In the genomic region with DNA sequence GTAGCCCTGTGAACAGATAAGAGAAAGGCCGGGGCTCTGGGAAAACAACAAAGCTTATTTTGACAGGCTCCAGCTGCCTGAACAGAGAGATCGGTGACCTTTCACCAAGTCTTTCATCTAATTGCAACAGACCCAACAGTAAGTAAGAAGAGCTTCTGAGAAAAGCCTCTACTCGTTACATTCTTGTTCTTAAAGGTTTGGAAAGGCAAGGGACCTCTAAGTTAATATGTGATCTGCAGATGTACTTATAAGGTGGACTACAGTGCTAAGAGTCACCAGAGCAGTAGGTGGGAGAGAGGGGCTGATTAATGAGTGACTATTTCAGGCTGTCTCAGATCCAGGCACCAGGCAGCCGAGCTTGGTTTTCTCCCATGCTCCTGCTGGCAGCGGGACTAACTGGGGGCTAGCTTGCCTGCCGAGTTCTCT, we compare ENCODE assay signal across 12 mouse cellular contexts.
DNase-seq lines count a peak whose midpoint lies in the region; ATAC-seq and TF ChIP-seq lines count a peak whose summit lies in the region.
"Had no signal": no experiment of that assay in that cellular context is flagged by ENCODE, and none has a peak within 500 bp of the region (broad histone marks: within the 10 kb centered on the region; RNA-seq: fewer than 3 reads in every experiment).

No protein-coding gene starts in this region.

- no peak for DNase-seq in heart, adult 18-20 months
- peak; percentile 33 for DNase-seq in adipocyte (ENCODE audit: low spot score)
- DNase-seq in kidney, adult 11 months = peak; percentile 68
- DNase-seq in liver, adult 2 months (ENCODE audit: extremely low read depth, low read depth, low spot score) = peak; percentile 25
- DNase-seq in forebrain, embryonic 11.5 days (ENCODE audit: low spot score) = no peak
- no peak for DNase-seq in testis, postnatal 10 days (ENCODE audit: low spot score)
- DNase-seq: right cerebral cortex, postnatal 25 days had no signal

- H3K27me3 ChIP-seq in heart, embryonic 13.5 days (replicated peaks) = no peaks in the 10 kb centered on the region
- no peaks in the 10 kb centered on the region for H3K27me3 ChIP-seq in liver, adult 2 months (ENCODE audit: control insufficient read depth, insufficient read depth, low read length)
- no peaks in the 10 kb centered on the region for H3K27me3 ChIP-seq in forebrain, embryonic 11.5 days (ENCODE audit: control insufficient read depth, insufficient read depth, low read length)
- H3K27me3 ChIP-seq: forebrain, embryonic 12.5 days; stomach, embryonic 15.5 days had no signal

- H3K36me3 ChIP-seq in heart, embryonic 13.5 days = no peaks in the 10 kb centered on the region
- no peaks in the 10 kb centered on the region for H3K36me3 ChIP-seq in liver, adult 2 months (ENCODE audit: control insufficient read depth, insufficient read depth, low read length)
- no peaks in the 10 kb centered on the region for H3K36me3 ChIP-seq in forebrain, embryonic 11.5 days (ENCODE audit: control insufficient read depth, insufficient read depth, low read length)
- H3K36me3 ChIP-seq: forebrain, embryonic 12.5 days; stomach, embryonic 15.5 days had no signal

- TF ChIP-seq CTCF in liver, adult 2 months (IDR thresholded peaks at IDR 0.05; ENCODE audit: low read depth, low read length) = no peak

- peak overlapping the region; percentile 56 for H3K27ac ChIP-seq in heart, embryonic 13.5 days (replicated peaks)
- H3K27ac ChIP-seq in liver, adult 2 months (replicated peaks; ENCODE audit: insufficient read depth, low read depth, low read length) = no peak overlapping the region
- H3K27ac ChIP-seq in forebrain, embryonic 11.5 days (ENCODE audit: low read depth, low read length) = no peak overlapping the region
- H3K27ac ChIP-seq: forebrain, embryonic 12.5 days; stomach, embryonic 15.5 days had no signal

- H3K4me3 ChIP-seq in heart, embryonic 13.5 days = no peak overlapping the region
- H3K4me3 ChIP-seq in liver, adult 2 months (ENCODE audit: insufficient read depth, low read depth, low read length) = no peak overlapping the region
- H3K4me3 ChIP-seq in forebrain, embryonic 11.5 days (ENCODE audit: low read depth, low read length) = no peak overlapping the region
- H3K4me3 ChIP-seq: forebrain, embryonic 12.5 days; stomach, embryonic 15.5 days had no signal

- 0 out of 2 replicates have a peak overlapping the region, but pooled peaks have one; percentile 9 for H3K4me2 ChIP-seq in heart, embryonic 13.5 days
- no peak overlapping the region for H3K4me2 ChIP-seq in forebrain, embryonic 11.5 days (ENCODE audit: low read depth, low read length, severe bottlenecking)
- H3K4me2 ChIP-seq: forebrain, embryonic 12.5 days; midbrain, embryonic 11.5 days; stomach, embryonic 15.5 days had no signal

- H3K79me2 ChIP-seq in liver, adult 2 months (ENCODE audit: control insufficient read depth, insufficient read depth, low read length) = no peaks in the 10 kb centered on the region

- TF ChIP-seq POLR2A in liver, adult 2 months (IDR thresholded peaks at IDR 0.05; ENCODE audit: extremely low read depth, insufficient read depth, low read length) = no peak

- no peak for ATAC-seq in heart, embryonic 13.5 days (ENCODE audit: extremely low read depth, insufficient number of reproducible peaks, low FRiP score, low TSS enrichment)
- no peak for ATAC-seq in forebrain, embryonic 11.5 days (replicated peaks; ENCODE audit: low FRiP score)
- no peak for ATAC-seq in monocyte, adult 5-6 weeks (replicated peaks; ENCODE audit: insufficient number of reproducible peaks, low FRiP score, low TSS enrichment, poor library complexity, severe bottlenecking)

- H3K9ac ChIP-seq in heart, embryonic 13.5 days = no peak overlapping the region
- no peak overlapping the region for H3K9ac ChIP-seq in liver, adult 2 months (ENCODE audit: low read depth, low read length)
- no peak overlapping the region for H3K9ac ChIP-seq in forebrain, embryonic 11.5 days (ENCODE audit: low read length)
- H3K9ac ChIP-seq: forebrain, embryonic 12.5 days; stomach, embryonic 15.5 days had no signal

- WGBS in heart, embryonic 13.5 days = 20% methylated on average over 6 of the region's 6 CpGs
- WGBS in liver, adult 2 months = 7% methylated on average over 6 of the region's 6 CpGs
- WGBS in forebrain, embryonic 11.5 days = 26% methylated on average over 6 of the region's 6 CpGs

- H3K4me1 ChIP-seq in heart, embryonic 13.5 days = peaks cover 11% of the 10 kb centered on the region
- H3K4me1 ChIP-seq in liver, adult 2 months (ENCODE audit: control insufficient read depth, insufficient read depth, low read length) = no peaks in the 10 kb centered on the region
- H3K4me1 ChIP-seq in forebrain, embryonic 11.5 days (replicated peaks; ENCODE audit: control insufficient read depth, insufficient read depth, low read length) = no peaks in the 10 kb centered on the region

- no peaks in the 10 kb centered on the region for H3K9me3 ChIP-seq in heart, embryonic 13.5 days
- no peaks in the 10 kb centered on the region for H3K9me3 ChIP-seq in forebrain, embryonic 11.5 days (ENCODE audit: control insufficient read depth, low read length)
- H3K9me3 ChIP-seq: forebrain, embryonic 12.5 days; stomach, embryonic 15.5 days had no signal

Comparison
In these comparisons a context has a peak if more than half of its experiments do, and no peak if none do; other contexts are left out.
1. DNase-seq: peak in adipocyte (single experiment), kidney, adult 11 months (single experiment) and liver, adult 2 months (single experiment); none in heart, adult 18-20 months (0 of 2), forebrain, embryonic 11.5 days (single experiment) and testis, postnatal 10 days (single experiment).